Mouse (Mus musculus): ENCODE results near the gene Nmb.

Gene Nmb

GRCm38 (mm10) chr7:80900944-80901501, 3.9 kb downstream of the Nmb start, which contains the start of gene Wdr73:
Gene Wdr73, minus strand, starts transcription at chr7:80901269.
- peak; percentile 89 for DNase-seq (ENCODE audit: extremely low read depth, insufficient read length, low spot score)

DNA sequence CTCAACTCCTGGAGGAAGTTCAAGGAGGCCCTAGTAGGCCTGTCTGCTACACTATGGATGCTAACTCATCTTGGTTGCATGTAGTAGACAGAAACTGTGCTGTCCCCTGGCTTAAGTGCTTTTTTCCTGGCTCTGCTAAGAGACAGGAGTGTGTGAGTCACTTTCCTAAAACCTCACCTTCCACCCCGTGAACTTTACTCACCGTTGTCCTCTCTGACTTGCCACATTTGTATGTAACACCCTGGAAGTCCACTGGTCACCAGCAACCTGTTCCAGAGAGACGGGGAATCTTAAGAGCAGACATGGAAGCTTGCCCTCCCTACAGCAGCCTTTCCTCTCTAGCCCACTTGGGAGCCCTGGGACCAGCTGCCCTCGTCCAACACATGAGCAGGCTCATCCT, 7.2 kb downstream of the Nmb start:
- no peak for DNase-seq (ENCODE audit: extremely low read depth, insufficient read length, low spot score)

DNA sequence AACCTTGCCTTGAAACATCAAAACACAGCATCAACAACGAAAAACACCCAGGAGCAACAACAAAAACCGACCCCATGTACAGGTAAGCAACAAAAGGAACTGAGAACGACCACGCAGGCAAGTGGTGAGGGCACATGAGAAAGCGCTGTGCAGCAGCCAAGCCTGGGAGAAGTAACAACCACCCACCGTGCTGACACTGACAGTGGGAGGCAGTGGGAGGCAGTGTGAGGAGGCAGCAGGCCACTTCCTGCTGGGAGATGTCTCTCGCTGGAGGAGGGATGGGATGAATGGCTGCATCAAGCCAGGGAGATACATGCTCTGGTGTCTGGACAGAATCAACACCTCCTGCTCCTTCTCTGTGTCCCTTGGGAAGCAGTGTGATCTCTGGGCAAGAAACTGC, 7.7 kb downstream of the Nmb start:
- no peak for DNase-seq (ENCODE audit: extremely low read depth, insufficient read length, low spot score)

DNA sequence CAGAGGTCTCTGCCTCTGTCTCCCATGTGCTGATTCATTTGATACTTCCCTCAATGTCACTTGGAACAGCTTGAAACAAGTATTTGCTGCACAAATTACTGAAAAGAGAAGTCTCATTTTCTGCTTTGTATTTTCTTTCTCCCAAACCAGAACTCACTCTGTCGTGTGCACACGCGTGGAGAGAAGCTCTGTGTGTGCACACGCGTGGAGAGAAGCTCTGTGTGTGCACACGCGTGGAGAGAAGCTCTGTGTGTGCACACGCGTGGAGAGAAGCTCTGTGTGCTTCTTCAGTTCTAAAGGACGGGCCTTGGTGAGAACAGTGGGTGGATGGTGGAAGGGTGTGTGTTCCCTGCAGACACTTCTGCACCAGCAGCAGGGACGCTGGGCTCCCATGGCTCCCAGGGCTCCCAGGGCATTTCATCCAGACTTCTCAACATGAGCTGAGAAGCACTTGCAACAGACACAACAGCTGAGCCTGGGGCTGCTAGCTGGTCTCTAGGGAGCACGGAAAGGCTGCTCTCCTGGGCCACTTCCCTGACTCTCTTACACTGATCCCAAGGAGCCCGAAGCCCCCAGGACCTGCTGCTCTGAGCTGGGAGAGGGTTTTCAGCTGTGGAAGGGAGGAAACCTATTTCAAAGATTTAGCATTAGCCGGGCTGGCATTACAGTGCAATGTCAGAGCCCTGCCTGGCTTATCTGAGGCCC, 9.9 kb downstream of the Nmb start:
- no peak for DNase-seq (ENCODE audit: extremely low read depth, insufficient read length, low spot score)

DNA sequence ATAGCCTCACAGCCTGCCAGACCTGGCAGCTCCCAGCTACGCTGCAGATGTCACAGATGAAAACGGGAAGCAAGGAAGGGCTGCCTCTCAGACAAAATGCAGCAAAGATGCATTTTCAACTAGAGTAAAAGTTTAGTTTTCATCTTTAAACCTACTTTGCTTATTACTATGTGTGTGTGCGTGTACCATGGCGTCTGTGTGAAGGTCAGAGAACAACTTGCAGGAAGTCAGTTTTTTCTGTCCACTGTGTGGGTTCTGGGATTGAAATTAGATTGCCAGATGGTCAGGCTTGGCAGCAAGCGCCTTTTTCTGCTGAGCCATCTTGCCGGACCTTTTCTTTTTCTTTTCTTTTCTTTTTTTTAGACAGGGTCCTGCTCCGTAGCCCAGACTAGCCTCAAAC, 10.7 kb downstream of the Nmb start:
- no peak for DNase-seq (ENCODE audit: extremely low read depth, insufficient read length, low spot score)

DNA sequence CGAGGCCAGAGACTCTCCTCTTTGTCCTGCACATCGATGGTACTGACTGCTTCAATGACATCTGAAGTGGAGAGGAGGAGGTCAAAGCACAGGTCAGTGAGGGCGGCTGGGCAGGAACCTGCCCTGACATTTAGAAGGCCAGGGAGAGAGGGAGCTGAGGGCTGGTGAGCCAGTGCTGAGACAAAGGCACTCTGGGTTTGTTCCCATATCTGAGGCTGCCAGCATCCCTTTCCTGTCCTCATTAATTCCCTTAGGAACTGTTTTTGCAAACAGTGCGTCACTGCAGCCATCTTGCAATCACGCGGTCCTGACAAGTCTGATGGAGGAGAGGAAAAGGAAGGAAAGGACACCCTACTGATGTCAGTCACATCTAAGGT, 11.1 kb downstream of the Nmb start:
- no peak for DNase-seq (ENCODE audit: extremely low read depth, insufficient read length, low spot score)

DNA sequence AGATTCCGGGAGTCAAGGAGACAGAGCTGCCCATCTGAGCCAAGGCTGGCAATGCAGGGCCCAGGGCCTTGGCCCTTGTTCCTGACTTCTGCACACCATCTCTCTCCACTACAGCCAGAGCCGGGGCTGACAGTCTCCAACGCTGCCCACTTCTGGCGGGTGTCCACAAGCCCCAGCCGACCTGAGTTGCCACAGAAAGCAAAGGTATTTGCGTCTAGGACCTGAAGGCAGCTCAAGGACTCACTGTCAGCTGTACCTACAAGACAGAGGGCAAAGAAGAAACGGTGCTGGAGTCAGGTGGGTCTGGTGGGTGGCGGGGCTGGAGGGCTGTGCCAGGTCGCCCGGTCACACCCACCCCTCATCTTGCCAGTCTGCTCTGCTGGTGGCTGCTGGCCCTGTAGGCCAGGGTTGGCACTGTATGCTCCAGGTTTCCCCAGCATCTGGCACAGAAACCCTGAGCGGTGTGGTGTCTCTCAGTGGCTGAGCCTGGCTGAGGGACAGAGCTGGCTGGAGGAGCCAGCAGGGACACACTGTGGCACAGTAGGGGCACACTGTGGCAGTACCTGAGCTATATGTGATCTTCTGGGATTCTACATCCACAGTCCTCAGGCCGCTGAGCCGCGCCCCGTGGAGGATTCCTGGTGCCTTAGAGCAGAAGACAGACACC, 11.7 kb downstream of the Nmb start:
- no peak for DNase-seq (ENCODE audit: extremely low read depth, insufficient read length, low spot score)

GRCm38 (mm10) chr7:80889841-80890241, 15.0 kb downstream of the Nmb start:
- DNase-seq (ENCODE audit: extremely low read depth, insufficient read length, low spot score), result no peak

- DNase-seq (ENCODE audit: extremely low read depth, insufficient read length, low spot score), result no peak
These were observed 15.8 kb downstream of the Nmb start for GRCm38 (mm10) chr7:80889021-80889511.

DNA sequence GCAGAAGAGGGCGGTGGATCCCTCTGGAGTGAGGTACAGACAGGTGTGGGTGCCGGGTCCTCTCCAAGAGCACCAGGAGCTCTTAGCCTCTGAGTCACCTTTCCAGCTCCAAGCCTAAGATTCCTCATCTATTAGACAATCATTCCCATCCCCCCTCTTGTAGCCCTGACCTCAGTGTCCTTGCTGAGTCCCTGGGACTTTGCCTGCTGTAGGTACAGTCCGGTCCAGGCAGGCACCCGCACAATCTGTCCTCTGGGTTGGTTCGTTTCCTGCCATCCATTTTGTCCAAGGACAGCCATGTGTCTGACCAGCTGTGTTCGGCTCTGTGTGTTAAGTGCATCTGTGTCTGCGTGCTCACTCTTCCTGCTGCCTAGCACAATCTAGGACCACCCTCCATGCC, 16.3 kb downstream of the Nmb start:
- DNase-seq (ENCODE audit: extremely low read depth, insufficient read length, low spot score), result no peak

GRCm38 (mm10) chr7:80885666-80886065, 19.2 kb downstream of the Nmb start:
- DNase-seq (ENCODE audit: extremely low read depth, insufficient read length, low spot score), result no peak

DNA sequence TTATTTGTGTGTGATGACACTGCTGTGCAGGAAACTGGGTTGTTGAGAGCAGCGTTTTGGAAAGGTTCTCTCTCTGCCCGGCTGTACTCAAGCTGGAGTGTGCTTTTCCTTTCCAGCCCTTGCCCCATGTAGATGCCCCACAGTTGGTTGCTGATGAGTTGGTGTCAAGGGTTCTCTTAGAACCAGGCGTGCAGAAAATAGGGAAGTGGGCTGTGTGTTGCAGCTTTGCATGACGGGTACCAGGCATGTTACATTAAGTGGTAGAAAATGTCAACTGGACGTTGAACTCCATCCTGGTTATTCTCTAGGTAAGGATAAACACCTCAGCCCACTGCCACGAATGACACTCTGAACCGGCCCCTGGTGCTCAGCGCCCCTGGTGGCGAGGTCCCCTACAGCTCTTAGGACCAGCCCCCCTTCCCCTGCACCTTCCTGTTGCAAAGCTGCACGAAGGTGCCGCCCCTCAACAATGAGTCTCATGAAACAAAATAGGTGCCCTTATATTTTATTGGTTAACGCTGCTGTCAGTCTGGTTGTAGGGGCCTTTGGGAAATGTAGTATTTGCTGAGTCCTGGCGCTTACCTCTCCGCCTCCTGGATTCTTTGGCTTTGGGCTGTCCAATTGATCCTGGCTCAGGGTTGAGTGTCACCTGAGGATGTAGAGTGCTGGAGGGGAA, 21.9 kb downstream of the Nmb start:
- no peak for DNase-seq (ENCODE audit: extremely low read depth, insufficient read length, low spot score)

DNA sequence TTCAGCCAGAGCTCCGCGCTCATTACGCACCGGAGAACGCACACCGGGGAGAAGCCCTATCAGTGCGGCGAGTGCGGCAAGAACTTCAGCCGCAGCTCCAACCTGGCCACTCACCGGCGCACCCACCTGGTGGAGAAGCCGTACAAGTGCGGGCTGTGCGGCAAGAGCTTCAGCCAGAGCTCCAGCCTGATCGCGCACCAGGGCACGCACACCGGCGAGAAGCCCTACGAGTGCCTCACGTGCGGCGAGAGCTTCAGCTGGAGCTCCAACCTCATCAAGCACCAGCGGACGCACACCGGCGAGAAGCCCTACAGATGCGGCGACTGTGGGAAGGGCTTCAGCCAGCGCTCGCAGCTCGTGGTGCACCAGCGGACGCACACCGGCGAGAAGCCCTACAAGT, 29.1 kb downstream of the Nmb start:
- DNase-seq (ENCODE audit: extremely low read depth, insufficient read length, low spot score), result no peak

- DNase-seq (ENCODE audit: extremely low read depth, insufficient read length, low spot score), result no peak
These were observed 31.2 kb downstream of the Nmb start for GRCm38 (mm10) chr7:80873631-80874030.

- no peak for DNase-seq (ENCODE audit: extremely low read depth, insufficient read length, low spot score)
These were observed 31.8 kb downstream of the Nmb start for GRCm38 (mm10) chr7:80873038-80873437.

- no peak for DNase-seq (ENCODE audit: extremely low read depth, insufficient read length, low spot score)
These were observed 36.2 kb downstream of the Nmb start for GRCm38 (mm10) chr7:80868686-80869085.

DNA sequence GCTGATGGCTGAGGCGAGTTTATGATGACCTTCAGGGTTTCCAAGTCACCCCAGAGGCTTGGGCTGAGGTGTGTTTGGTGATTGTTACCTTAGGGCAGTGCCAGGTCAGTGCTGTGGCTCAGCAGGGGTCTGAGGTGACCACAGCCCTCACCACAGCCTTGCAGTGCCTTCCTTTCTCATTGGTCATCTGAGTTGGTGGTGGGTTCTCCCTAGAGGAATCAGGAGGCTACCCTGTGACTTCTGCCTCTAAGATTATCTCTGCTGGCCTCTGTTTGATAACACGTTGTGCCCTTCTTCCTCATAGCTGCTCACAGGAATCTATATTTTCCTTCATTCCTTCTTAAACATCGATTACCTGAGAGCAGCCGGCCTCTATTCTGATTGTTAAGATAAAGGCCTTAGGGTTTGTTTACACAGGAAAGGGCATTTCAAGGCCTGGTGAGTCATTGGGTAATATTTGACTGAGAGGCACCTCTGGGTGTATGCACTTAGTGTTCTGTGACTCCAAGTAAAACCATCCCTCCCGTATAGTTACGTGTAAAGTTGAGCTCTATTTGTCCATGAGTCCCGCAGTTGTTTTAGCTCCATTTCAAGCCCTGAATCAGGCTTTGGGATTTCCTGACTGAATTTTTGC, 38.2 kb downstream of the Nmb start:
- DNase-seq (ENCODE audit: extremely low read depth, insufficient read length, low spot score), result no peak

DNA sequence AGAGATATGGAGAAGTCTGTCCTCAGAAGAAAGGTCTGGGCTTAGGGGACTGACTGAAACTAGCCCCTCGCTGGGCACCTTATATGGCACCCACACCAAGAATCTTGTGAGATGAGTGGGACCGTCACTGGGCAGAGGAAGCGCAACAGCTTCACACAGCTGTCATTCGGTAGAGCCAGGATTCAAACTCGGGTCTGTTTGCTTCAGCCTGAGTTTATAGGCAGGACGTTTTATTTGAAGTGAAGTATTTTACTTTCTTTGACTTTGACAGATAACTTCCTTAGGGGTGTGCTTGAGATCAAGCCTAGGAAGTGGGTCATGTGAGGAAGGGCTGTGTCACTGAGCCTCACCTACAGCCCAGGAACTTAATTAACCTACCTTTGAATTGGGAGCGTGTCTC, 39.4 kb downstream of the Nmb start:
- DNase-seq (ENCODE audit: extremely low read depth, insufficient read length, low spot score), result no peak

DNA sequence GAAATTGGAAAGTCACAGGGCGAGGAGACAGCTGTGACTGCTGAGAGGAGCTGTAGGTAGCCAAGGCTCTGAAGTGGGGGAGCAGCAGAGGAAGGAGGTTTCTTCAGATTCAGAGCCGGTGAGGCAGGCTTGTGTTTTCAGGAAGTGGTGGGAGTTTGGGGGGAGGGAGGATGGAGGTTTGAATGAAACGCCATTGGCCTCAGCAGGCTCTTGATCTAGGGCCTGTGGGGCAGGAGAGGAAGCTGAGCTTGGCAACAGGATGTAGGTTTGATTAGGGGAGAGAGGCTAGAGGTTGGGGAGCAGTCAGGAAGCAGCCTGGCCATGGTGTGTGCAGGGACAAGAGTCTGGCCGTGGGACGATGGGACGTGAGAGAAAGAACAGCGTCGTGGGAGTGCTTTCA, 40.0 kb downstream of the Nmb start:
- no peak for DNase-seq (ENCODE audit: extremely low read depth, insufficient read length, low spot score)

GRCm38 (mm10) chr7:80864151-80864550, 40.7 kb downstream of the Nmb start:
- DNase-seq (ENCODE audit: extremely low read depth, insufficient read length, low spot score), result no peak

DNA sequence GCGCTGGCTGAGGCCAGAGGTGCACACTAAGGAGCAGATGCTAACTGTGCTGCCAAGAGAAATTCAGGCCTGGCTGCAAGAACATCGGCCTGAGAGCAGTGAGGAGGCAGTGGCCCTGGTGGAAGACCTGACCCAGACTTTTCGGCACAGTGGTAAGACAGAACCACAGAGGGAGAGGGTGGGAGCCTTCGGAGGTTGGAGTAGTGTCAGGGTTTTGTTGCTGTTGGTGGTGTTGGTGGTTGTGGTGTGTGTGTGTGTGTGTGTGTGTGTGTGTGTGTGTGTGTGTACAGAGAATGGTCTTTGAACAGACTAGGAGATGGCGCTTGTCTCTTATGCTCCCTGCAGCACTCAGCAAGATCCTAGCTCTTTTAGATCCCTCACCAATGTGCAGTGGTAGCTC, 41.4 kb downstream of the Nmb start:
- no peak for DNase-seq (ENCODE audit: extremely low read depth, insufficient read length, low spot score)

Data from 3134 (cell line).